Mouse (Mus musculus) layer of hippocampus, adult 11-12 months (tissue): Measurements from ENCODE around the gene Olfr705.
"Not testable (repeated sequence)": the region's sequence is repeated elsewhere in the genome, so short reads cannot be mapped to it uniquely, and the experiment has no call there.

Source experiments
- DNase-seq: peaks from one replicate; pipeline ENCODE4 v3.0.0; 2022; ENCODE audit warnings: low spot score

Olfr705 gene

DNA sequence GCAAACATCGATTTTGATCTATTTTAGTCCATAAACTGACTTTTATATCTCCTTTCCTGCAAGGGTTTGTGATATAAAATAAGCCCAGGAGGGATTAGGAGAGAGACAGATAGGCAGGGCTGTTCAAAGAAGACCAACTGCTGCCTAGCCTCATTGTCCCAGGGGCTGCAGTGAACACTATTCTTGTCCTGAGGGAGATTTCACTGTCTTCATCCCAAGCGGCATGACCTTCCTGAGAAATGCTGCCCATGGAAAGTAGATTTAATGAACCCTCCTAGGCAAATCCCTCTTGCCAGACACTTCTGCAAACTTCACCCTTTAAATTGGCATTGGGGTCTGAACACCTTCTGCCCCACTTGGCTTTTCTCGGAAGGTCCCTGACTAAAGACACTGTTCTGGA, at the start of gene Olfr705:
Gene Olfr705 (minus strand): TSS at position 101 of the 400 bp plus-strand sequence.
- no peak for DNase-seq

DNA sequence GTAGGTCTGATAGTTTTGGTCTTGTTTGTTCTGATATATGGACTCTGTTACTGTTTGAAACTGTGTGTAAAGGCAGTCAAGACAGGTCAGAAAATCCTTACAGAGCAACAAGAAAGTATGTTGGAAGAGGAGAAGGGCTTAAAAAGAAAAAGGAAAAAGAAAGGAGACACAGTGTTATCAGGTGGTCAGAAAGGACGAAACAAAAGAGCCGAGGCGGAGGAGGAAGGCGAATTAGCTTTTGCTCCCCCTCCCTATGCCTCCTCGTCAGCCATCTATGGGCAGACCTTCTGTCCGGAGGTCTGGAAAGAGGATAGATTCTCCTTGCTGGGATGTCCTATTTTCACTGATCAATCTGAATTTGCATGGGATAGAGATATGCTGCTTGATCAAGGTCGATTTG, 44.3 kb upstream of the Olfr705 start:
- not testable (repeated sequence) for DNase-seq

DNA sequence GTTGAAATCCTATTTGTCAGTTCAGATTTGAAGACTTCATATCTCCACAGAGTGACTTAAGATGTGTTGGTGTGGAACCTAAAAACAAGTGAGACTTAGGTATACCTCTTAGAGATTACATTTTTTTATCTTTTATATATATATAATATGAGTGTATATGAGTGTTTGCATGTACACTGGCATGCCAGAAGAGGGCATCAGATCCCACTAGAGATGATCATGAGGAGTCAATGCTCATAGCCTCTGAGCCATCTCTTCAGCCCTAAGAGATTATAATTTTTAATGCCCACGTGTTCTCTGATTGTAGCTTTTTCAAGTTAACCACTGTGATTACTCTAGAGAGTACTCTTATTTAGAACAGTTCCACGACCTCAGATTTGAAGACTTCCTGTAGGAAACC, 31.0 kb upstream of the Olfr705 start, which contains the start of gene Olfr1532-ps1:
Gene Olfr1532-ps1 (plus strand): TSS at position 326 of the 400 bp plus-strand sequence.
- DNase-seq, result no peak

DNA sequence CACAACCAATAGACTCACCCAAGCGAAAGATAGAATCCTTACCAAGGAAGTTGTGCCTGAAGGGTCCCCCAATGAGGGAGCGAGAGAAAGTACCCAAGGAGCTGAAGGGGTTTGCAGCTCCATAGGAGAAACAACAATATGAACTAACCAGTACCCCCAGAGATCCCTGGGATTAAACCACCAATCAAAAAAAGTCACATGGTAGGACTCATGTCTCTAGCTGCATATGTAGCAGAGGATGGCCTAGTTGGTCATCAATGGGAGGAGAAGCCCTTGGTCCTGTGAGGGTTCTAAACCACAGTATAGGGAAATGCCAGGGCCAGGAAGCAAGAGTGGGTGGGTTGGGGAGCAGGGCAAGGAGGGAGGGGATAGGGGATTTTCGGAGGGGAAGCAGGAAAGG, 24.4 kb upstream of the Olfr705 start, which contains the start of gene Olfr707:
Gene Olfr707 (minus strand): TSS at position 101 of the 400 bp plus-strand sequence.
- not testable (repeated sequence) for DNase-seq

DNA sequence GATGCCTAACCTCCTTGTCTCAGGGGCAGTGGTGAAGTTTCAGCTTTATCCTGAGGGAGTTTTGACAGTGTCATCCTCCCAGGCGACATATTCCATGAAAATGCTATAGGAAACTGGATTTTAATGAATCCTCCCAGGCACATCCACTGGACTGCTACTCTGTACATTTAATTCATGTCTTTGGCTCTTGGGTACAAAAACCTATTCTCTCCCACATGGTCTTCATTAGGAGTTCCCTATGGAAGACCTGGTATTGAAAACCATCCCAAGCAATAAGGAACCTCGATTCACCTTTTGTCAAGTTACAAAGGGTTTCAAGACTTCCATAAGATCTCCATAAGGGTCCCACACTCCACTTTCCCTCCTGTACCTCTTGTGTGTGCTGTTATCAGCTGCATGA, 11.4 kb upstream of the Olfr705 start, which contains the start of gene Olfr706:
Gene Olfr706 (minus strand): TSS at position 101 of the 400 bp plus-strand sequence.
- DNase-seq, result no peak

DNA sequence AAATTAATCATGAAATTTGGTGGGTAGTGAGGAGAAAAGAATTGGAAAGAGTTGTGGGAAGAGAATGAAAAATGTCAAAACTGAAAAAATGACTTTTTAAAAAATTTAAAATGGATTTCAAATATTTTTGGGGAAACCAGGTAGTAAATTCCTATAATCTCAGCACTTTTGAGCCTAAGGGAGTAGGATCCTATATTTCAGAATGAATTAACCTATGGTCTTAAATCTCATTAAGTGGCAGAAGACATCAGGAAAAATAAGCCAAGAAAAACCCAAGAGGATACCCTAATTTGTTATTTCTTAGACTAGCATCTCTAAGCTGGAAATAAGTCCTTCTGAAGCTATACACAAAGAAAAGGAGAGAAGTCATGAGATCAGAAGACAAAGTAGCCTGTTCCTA, 13.8 kb downstream of the Olfr705 start, which contains the start of gene Olfr704:
Gene Olfr704 (plus strand): TSS at position 301 of the 400 bp plus-strand sequence.
- DNase-seq, result no peak

DNA sequence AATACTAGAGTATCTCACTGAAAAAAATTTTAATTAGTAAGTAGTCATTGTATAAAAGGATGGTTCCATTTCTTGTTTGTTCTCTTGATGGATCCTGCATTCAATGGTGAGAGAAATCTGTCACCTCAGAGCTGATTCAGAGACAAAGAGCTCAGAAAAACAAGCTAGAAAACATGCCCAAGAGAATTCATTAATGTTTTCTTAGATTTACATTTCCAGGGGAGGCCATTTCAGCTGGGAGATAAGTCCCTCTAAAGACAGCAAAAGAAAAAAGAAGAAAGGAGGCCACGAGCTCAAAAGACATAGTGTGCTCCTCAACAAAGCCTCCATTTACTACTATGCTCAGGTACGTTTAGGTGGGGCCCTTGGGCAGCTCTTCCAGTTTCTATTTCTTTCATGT, 33.6 kb downstream of the Olfr705 start, which contains the start of gene Olfr703:
Gene Olfr703 (plus strand): TSS at position 301 of the 400 bp plus-strand sequence.
- DNase-seq, result no peak

DNA sequence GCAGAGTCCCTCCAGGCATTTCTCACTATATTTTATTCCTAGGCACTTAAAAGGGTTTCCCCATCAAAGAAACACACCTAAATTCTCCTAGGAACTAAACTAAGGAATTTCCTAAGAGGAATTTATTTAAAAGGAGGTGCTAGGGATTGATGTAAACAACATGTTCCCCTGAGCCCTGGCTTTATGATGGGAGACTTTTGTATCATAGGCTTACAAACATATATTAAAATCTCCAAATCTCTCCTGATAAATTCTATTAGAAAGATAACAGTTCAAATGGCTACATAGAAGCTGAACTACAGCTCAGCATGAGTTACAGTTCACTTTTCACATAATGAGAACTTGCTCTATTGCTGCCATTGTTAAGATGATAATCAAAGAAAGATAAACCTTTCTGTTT, 42.9 kb downstream of the Olfr705 start, which contains the start of gene Olfr702:
Gene Olfr702 (minus strand): TSS at position 101 of the 400 bp plus-strand sequence.
- DNase-seq, result no peak
